Mouse (Mus musculus) heart, embryonic 16.5 days (tissue): ENCODE measurements around the gene Negr1. TPM values are rescaled to one million over a fixed set of nuclear protein-coding genes. Genes with fewer than 3 reads are reported as not detected.

ENCODE experiments used
- ATAC-seq: fragments of 200-750 bp; cut with Nextera tagmentation; replicated peaks from 2 replicates; pipeline ENCODE4 v1.8.0; 2017; ENCODE audit warnings: moderate number of reproducible peaks; ENCODE audit not compliant: insufficient read depth, low FRiP score; ENCODE audit errors: extremely low read depth
- H3K27ac ChIP-seq: fragments of 300-500 bp; sonication (generic); 2 replicates; pipeline ENCODE4 v1.5.1; 2014; ENCODE audit warnings: mild to moderate bottlenecking, low read length, control low read depth, moderate library complexity
- H3K27me3 ChIP-seq: fragments of 300-500 bp; sonication (generic); 2 replicates; pipeline ENCODE4 v1.6.1; 2014; ENCODE audit warnings: low read length, mixed read lengths; ENCODE audit not compliant: control insufficient read depth, insufficient read depth
- H3K36me3 ChIP-seq: fragments of 300-500 bp; sonication (generic); 2 replicates; pipeline ENCODE4 v1.6.1; 2014; ENCODE audit not compliant: control insufficient read depth, insufficient read depth
- H3K4me1 ChIP-seq: fragments of 300-500 bp; sonication (generic); 2 replicates; pipeline ENCODE4 v1.6.1; 2014; ENCODE audit warnings: low read length, mixed read lengths; ENCODE audit not compliant: control insufficient read depth, insufficient read depth
- H3K4me2 ChIP-seq: fragments of 300-500 bp; sonication (generic); 2 replicates; pipeline ENCODE4 v1.6.1; 2014; ENCODE audit warnings: low read depth, mild to moderate bottlenecking, control low read depth, low read length
- H3K4me3 ChIP-seq: fragments of 300-500 bp; sonication (generic); 2 replicates; pipeline ENCODE4 v1.5.1; 2014; ENCODE audit warnings: mild to moderate bottlenecking, control low read depth, low read length
- H3K9ac ChIP-seq: fragments of 300-500 bp; sonication (generic); 2 replicates; pipeline ENCODE4 v1.6.1; 2014; ENCODE audit warnings: low read length, control low read depth
- H3K9me3 ChIP-seq: fragments of 300-500 bp; sonication (generic); replicated peaks from 2 replicates; pipeline ENCODE4 v1.6.1; 2016; ENCODE audit warnings: low read length; ENCODE audit not compliant: control insufficient read depth
- WGBS: fragments of 180-500 bp; shearing (Covaris S2); extraction: QIAGEN DNeasy Blood & Tissue Kit; methylation state at CpG from one replicate; pipeline ENCODE4 v1.1.7; 2014; 5-methylcytosine and 5-hydroxymethylcytosine counted together
- polyA plus RNA-seq: library from polyadenylated mRNA; unstranded; fragments of >200 nt; fragmentation: Nextera tagmentation; extraction: Ambion mirVana; gene quantifications from 2 replicates; pipeline ENCODE4 v1.2.1, GENCODE M21; 2015

The Negr1 gene
- polyA plus RNA-seq, 1 experiment from 2014 or later, result 1.2 TPM

DNA sequence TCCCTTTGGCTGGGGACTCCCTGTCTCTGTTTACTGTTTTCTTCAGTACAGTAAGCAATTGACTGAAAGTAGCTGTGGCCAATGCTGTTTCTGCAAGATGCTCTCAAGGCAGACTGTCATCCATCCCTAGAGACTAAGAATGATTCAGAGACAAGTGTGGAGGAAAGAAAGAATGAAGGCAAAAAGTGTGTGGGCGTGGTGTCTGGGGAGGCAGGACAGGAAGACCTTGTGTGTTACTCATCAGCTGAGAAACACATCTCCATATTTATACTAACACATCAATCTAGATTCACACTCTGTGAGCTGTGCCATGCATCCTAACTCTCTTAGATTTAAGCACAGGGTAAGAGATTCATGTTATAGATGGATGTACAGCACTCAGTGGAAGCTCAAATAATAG is 431.2 kb downstream of the Negr1 start:
- no peak overlapping the region for H3K4me2 ChIP-seq
- no peaks in the 10 kb centered on the region for H3K4me1 ChIP-seq
- no peaks in the 10 kb centered on the region for H3K36me3 ChIP-seq
- H3K4me3 ChIP-seq, result no peak overlapping the region
- no peak overlapping the region for H3K9ac ChIP-seq
- H3K9me3 ChIP-seq, result no peaks in the 10 kb centered on the region
- H3K27me3 ChIP-seq, result no peaks in the 10 kb centered on the region
- 64% methylated on average over 1 of the region's 1 CpGs for WGBS
- ATAC-seq, result no peak
- no peak overlapping the region for H3K27ac ChIP-seq

DNA sequence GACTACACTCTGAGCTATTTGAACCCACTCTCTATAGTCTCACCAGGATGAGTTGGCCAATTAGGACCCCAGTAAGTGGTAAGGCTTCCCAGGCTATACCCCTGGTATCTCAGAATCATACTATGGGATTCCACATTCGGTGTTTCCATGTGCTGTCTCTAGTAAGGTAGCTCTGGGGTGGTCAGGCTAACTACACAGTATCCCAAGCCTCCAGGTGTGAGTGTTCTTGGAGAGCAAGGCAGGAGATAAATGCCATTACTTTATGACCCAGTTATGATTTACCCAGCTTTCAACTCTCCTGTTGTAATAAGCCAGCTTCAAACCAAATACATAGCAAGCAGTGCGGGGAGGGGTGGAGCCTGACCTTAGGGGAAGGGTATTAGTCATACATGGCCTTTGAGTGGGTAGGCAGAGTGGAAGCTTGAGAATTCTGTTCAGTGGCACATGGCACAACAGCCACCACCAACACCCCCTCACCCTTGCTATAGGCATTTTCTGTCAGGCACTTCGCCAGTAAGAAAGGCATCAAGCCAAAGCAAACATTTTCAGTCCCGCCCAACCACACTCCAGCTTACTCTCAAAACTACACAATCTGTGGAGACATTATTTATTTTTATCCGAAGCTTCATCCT is 437.7 kb downstream of the Negr1 start:
- Histone ChIP-seq H3K4me3 (no peak overlapping the region), H3K9ac (no peak overlapping the region), H3K27ac (no peak overlapping the region), H3K4me2 (no peak overlapping the region), H3K9me3 (no peaks in the 10 kb centered on the region), H3K36me3 (no peaks in the 10 kb centered on the region), H3K27me3 (no peaks in the 10 kb centered on the region), H3K4me1 (no peaks in the 10 kb centered on the region)
- 55% methylated on average over 5 of the region's 5 CpGs for WGBS
- ATAC-seq, result no peak

DNA sequence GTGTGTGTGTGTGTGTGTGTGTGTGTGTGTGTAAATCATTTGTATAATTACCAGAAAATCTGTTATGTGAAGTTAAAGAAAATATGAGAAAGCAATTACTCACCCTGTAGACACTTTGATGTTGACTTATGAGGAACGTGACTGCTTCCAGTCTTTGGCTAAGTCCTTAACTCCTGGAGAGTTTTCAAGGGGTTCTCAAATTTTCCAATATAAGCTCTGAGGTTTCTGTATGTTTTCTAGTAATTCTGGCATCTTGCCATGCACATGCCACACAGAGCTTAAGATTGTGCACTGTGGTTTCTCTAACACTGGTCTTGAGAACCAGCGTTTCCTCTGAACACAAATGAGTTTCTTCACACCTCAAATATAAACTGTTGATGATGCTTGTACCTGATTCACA is 460.0 kb downstream of the Negr1 start:
- Histone ChIP-seq H3K4me1 (no peaks in the 10 kb centered on the region), H3K9me3 (no peaks in the 10 kb centered on the region), H3K9ac (no peak overlapping the region), H3K4me2 (no peak overlapping the region), H3K27me3 (no peaks in the 10 kb centered on the region), H3K36me3 (no peaks in the 10 kb centered on the region), H3K27ac (no peak overlapping the region), H3K4me3 (no peak overlapping the region)
- no peak for ATAC-seq
- WGBS, result 47% methylated on average over 2 of the region's 2 CpGs

DNA sequence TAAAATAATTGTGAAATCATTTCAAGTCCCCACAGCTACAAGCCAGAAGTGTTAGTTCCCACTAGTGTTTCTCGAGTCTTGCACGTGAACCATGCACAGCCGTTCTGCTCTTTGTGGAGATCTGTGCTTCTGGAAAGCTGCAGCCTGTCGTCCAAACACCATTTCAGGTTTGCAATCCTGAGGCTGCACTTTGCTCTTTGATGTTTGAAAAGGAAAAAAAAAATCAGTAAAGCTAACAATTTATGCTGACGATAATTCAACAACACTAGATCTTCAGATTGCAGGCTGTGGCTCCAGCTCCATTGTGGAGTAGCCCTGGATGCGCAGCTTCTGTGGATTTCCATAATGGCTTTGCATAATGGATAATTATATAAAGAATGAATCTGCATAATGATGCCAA is 463.0 kb downstream of the Negr1 start:
- H3K27ac ChIP-seq, result no peak overlapping the region
- H3K36me3 ChIP-seq, result no peaks in the 10 kb centered on the region
- H3K4me2 ChIP-seq, result no peak overlapping the region
- WGBS, result 70% methylated on average over 6 of the region's 6 CpGs
- no peaks in the 10 kb centered on the region for H3K9me3 ChIP-seq
- H3K4me3 ChIP-seq, result no peak overlapping the region
- H3K9ac ChIP-seq, result no peak overlapping the region
- no peaks in the 10 kb centered on the region for H3K27me3 ChIP-seq
- ATAC-seq, result no peak
- H3K4me1 ChIP-seq, result no peaks in the 10 kb centered on the region

DNA sequence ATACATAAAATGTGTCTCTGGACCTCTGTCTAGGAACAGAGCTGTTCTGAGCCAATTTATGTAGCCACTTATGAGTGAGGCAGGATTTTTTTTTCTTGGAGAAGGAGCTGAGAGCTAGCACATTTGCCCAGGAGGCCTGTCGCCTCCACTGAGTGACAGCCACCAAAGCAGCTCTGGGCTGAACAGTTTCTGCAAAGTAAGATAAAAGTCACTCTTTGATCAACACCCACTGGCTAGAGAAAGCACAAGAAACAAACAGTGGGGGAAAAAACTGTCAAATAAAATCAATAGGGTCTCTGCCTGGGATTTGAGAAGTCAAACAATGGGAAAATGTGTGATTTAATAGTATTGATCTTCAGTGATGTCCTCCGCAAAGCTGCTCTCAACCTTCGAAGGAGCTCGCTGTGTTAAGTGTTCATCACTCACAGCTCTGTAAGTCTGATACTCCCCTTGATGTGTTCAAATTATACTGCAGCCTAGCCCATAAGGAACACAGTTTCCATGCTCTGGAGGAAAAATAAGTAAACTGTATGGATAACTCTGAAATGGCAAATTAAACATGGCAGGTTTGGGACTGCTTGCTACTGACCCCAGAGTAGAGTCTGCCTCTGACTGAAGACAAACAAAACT is 470.0 kb downstream of the Negr1 start:
- 58% methylated on average over 4 of the region's 4 CpGs for WGBS
- Histone ChIP-seq H3K9ac (no peak overlapping the region), H3K27me3 (no peaks in the 10 kb centered on the region), H3K4me2 (no peak overlapping the region), H3K27ac (no peak overlapping the region), H3K9me3 (no peaks in the 10 kb centered on the region), H3K4me1 (no peaks in the 10 kb centered on the region), H3K4me3 (no peak overlapping the region), H3K36me3 (no peaks in the 10 kb centered on the region)
- ATAC-seq, result no peak

DNA sequence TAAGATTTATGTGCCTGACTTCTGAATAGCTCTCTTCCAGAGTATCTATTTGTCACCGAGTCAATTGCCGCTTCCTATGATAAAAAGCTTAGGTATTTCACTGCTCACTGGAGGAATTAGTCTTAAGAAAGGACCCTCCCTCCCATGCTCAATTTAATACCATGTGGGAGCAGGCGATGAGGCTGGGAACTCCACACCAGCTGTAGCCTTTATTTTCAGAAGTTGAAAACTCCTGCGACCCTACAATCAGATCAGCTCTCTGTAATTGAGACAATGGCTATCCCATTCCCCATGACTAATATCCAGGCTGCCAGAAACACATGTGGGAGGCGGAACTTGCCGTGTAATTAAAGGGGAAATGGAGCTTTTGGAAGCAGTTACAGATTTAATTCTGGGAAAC is 474.4 kb downstream of the Negr1 start:
- WGBS, result 65% methylated on average over 6 of the region's 6 CpGs
- no peaks in the 10 kb centered on the region for H3K27me3 ChIP-seq
- H3K36me3 ChIP-seq, result no peaks in the 10 kb centered on the region
- H3K4me1 ChIP-seq, result 0 out of 2 replicates have a peak, but pooled peaks cover 2% of the 10 kb centered on the region
- H3K27ac ChIP-seq, result no peak overlapping the region
- no peak overlapping the region for H3K9ac ChIP-seq
- H3K4me3 ChIP-seq, result no peak overlapping the region
- H3K4me2 ChIP-seq, result no peak overlapping the region
- H3K9me3 ChIP-seq, result no peaks in the 10 kb centered on the region
- no peak for ATAC-seq

DNA sequence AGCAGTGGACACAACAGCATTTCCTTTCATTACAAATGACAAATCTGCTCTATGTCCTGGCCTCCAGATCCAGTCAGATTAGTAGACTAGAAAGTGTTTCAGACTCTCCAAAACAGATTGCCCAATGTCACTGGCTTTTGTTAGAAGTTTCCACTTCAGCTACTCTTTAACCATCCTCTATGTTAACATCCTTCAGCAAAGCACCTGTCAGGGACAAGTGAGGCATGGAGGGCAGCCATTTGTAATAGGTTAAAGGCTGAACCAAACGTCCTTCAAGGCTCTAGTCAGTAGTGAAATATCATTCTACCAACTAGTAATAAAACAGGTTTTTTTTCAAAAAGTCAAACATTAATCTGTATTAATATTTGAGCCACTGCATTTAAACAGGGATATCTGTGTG is 475.0 kb downstream of the Negr1 start:
- WGBS, result 72% methylated on average over 1 of the region's 1 CpGs
- Histone ChIP-seq H3K9ac (no peak overlapping the region), H3K36me3 (no peaks in the 10 kb centered on the region), H3K27ac (no peak overlapping the region), H3K4me3 (no peak overlapping the region), H3K27me3 (no peaks in the 10 kb centered on the region), H3K4me1 (0 out of 2 replicates have a peak, but pooled peaks cover 2% of the 10 kb centered on the region), H3K9me3 (no peaks in the 10 kb centered on the region), H3K4me2 (no peak overlapping the region)
- ATAC-seq, result no peak

DNA sequence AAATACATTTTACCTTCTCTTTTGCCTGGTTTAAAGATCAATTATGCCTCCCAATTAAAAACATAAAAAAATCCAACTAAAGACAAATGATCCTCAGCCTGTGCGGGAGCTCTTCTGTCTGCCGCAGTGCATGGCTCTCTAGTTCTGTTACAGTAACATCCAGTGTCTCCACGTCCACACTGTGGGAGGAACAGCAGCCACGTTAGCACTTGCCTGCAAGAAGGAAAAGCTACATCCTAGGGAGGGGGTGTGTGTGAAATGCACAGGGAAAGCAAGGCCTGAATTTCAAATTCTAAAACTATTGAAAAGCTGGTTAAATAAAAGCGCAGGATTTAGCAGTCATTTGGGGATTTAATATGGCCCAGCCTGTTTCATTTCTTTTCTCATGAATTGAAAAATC is 479.0 kb downstream of the Negr1 start:
- no peaks in the 10 kb centered on the region for H3K36me3 ChIP-seq
- ATAC-seq, result no peak

DNA sequence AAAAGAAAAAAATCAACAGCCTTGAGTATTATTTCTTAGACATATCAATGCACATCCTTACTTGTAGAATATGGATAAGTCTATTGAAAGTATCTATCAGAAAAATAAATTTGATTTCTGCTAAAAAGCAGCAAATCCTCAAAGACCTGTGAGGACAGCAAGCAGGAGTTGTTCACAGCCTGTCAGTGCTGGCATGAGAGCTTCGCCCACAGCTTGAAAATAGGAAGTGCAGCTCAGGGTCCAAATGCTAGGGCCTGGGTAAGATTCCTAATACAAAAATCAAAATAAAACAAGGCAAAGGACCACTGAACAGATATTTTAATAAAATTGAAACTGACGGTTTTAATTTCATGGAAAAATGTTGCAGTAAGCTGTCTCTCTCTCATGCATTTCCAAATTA is 483.0 kb downstream of the Negr1 start:
- Histone ChIP-seq H3K36me3 (no peaks in the 10 kb centered on the region), H3K9ac (no peak overlapping the region), H3K27me3 (no peaks in the 10 kb centered on the region), H3K27ac (no peak overlapping the region), H3K4me3 (no peak overlapping the region), H3K9me3 (no peaks in the 10 kb centered on the region), H3K4me1 (no peaks in the 10 kb centered on the region), H3K4me2 (no peak overlapping the region)
- 84% methylated on average over 2 of the region's 2 CpGs for WGBS
- no peak for ATAC-seq

More for the DNA sequence above, 479.0 kb downstream of the Negr1 start:
- Histone ChIP-seq H3K27ac (no peak overlapping the region), H3K4me2 (no peak overlapping the region), H3K9me3 (no peaks in the 10 kb centered on the region), H3K4me3 (no peak overlapping the region), H3K4me1 (0 out of 2 replicates have a peak, but pooled peaks cover 2% of the 10 kb centered on the region), H3K27me3 (no peaks in the 10 kb centered on the region), H3K9ac (no peak overlapping the region)
- 62% methylated on average over 5 of the region's 5 CpGs for WGBS
